Mouse (Mus musculus) myocyte (in vitro differentiated cells): ENCODE data around the gene Olfr1263. TPM values are rescaled to one million over a fixed set of nuclear protein-coding genes. Genes with fewer than 3 reads are reported as not detected.

Experiments used
- H3K27me3 ChIP-seq: one replicate; pipeline ENCODE4 v1.6.1; 2011; ENCODE audit not compliant: control insufficient read depth, insufficient read depth, insufficient read length
- H3K36me3 ChIP-seq: one replicate; pipeline ENCODE4 v1.6.1; 2011; ENCODE audit not compliant: control insufficient read depth, insufficient read depth
- H3K4me2 ChIP-seq: one replicate; pipeline ENCODE4 v1.6.1; 2011; ENCODE audit warnings: low read depth, control low read depth
- H3K4me3 ChIP-seq: one replicate; pipeline ENCODE4 v1.5.1; 2011; ENCODE audit warnings: mild to moderate bottlenecking, control low read depth, moderate library complexity
- H3K79me2 ChIP-seq: one replicate; pipeline ENCODE4 v1.6.1; 2011; ENCODE audit not compliant: control insufficient read depth, insufficient read depth
- H3ac ChIP-seq: one replicate; pipeline ENCODE4 v1.6.1; 2011; ENCODE audit not compliant: control insufficient read depth, insufficient read length
- CEBPB ChIP-seq: IDR thresholded peaks from 2 replicates; pipeline ENCODE4 v1.6.1; 2011; ENCODE audit warnings: mild to moderate bottlenecking, moderate library complexity; ENCODE audit not compliant: poor library complexity, insufficient read depth, severe bottlenecking
- E2F4 ChIP-seq: IDR thresholded peaks from one replicate; pipeline ENCODE4 v1.6.1; 2011; ENCODE audit warnings: mild to moderate bottlenecking, control low read depth, moderate library complexity; ENCODE audit not compliant: insufficient read depth
- MAX ChIP-seq: IDR thresholded peaks from one replicate; pipeline ENCODE4 v1.6.1; 2011; ENCODE audit warnings: low read depth, mild to moderate bottlenecking, control low read depth
- MYOD1 ChIP-seq, 3 experiments: IDR thresholded peaks; one replicate each; pipeline ENCODE4 v1.6.1; 2011; ENCODE audit warnings: control low read depth in 2 of 3, low read depth in 2 of 3, mild to moderate bottlenecking in 2 of 3, moderate library complexity in 1 of 3; ENCODE audit not compliant: insufficient read length in 2 of 3, control insufficient read depth in 1 of 3
- MYOG ChIP-seq, 3 experiments: IDR thresholded peaks; one replicate each; pipeline ENCODE4 v1.6.1; 2011; ENCODE audit warnings: control low read depth in 2 of 3, low read depth in 2 of 3, mild to moderate bottlenecking in 2 of 3; ENCODE audit not compliant: insufficient read length in 2 of 3, control insufficient read depth in 1 of 3, insufficient read depth in 1 of 3
- POLR2A ChIP-seq: IDR thresholded peaks from one replicate; pipeline ENCODE4 v1.6.1; 2011; ENCODE audit warnings: low read depth, mild to moderate bottlenecking, control low read depth, moderate library complexity; ENCODE audit not compliant: insufficient read length
- POLR2AphosphoS2 ChIP-seq: IDR thresholded peaks from one replicate; pipeline ENCODE4 v1.6.1; 2011; ENCODE audit warnings: low read depth, control low read depth; ENCODE audit not compliant: insufficient read length
- REST ChIP-seq: IDR thresholded peaks from one replicate; pipeline ENCODE4 v1.6.1; 2011; ENCODE audit warnings: mild to moderate bottlenecking, control low read depth, moderate library complexity; ENCODE audit not compliant: insufficient read depth, insufficient read length
- SRF ChIP-seq: IDR thresholded peaks from one replicate; pipeline ENCODE4 v1.6.1; 2011; ENCODE audit warnings: low read depth; ENCODE audit not compliant: control insufficient read depth, insufficient read length
- TCF12 ChIP-seq: IDR thresholded peaks from one replicate; pipeline ENCODE4 v1.6.1; 2011; ENCODE audit warnings: mild to moderate bottlenecking, control low read depth; ENCODE audit not compliant: poor library complexity, insufficient read depth, severe bottlenecking
- TCF3 ChIP-seq: IDR thresholded peaks from one replicate; pipeline ENCODE4 v1.6.1; 2011; ENCODE audit warnings: low read depth, control low read depth; ENCODE audit not compliant: insufficient read length
- USF1 ChIP-seq: IDR thresholded peaks from one replicate; pipeline ENCODE4 v1.6.1; 2011; ENCODE audit warnings: low read depth, mild to moderate bottlenecking, control low read depth, moderate library complexity
- polyA plus RNA-seq: library from polyadenylated mRNA; unstranded; fragments of >200 nt; fragmentation: generic; extraction: Trizol; gene quantifications from one replicate; pipeline ENCODE4 v1.2.1, GENCODE M21; 2012; ENCODE audit warnings: missing spikeins

The Olfr1263 gene
- 0.02 TPM for polyA plus RNA-seq

- Histone ChIP-seq H3K27me3 (no peaks in the 10 kb centered on the region), H3K36me3 (no peaks in the 10 kb centered on the region), H3K4me3 (no peak within 1 kb of the TSS), H3K4me2 (no peak within 1 kb of the TSS), H3K79me2 (no peaks in the 10 kb centered on the region), H3ac (no peak within 1 kb of the TSS)
- TF ChIP-seq USF1 (no peak), TCF3 (no peak), MYOG (IDR thresholded peaks at IDR 0.05; ENCODE audit: control insufficient read depth in 1 of 3, insufficient read depth in 1 of 3, insufficient read length in 2 of 3, low read depth in 2 of 3) (no peak)
Observed at GRCm38 (mm10) chr2:90011831-90012230, at the start of gene Olfr1263. TSS of gene Olfr1263 (plus strand) at chr2:90012131.

- H3K36me3 ChIP-seq: no peaks in the 10 kb centered on the region
- no peak within 1 kb of the TSS for H3K4me3 ChIP-seq
- H3K4me2 ChIP-seq: no peak within 1 kb of the TSS
- no peaks in the 10 kb centered on the region for H3K79me2 ChIP-seq
- H3K27me3 ChIP-seq: no peaks in the 10 kb centered on the region
- TF ChIP-seq POLR2AphosphoS2: no peak
- H3ac ChIP-seq: no peak within 1 kb of the TSS
Observed at GRCm38 (mm10) chr2:89974184-89974583, 37.7 kb upstream of the Olfr1263 start, which contains the start of gene Olfr1260. TSS of gene Olfr1260 (plus strand) at chr2:89974340.

- no peaks in the 10 kb centered on the region for H3K79me2 ChIP-seq
- H3K36me3 ChIP-seq: no peaks in the 10 kb centered on the region
- no peak overlapping the region for H3ac ChIP-seq
- no peaks in the 10 kb centered on the region for H3K27me3 ChIP-seq
- H3K4me2 ChIP-seq: no peak overlapping the region
- H3K4me3 ChIP-seq: no peak overlapping the region
- TF ChIP-seq MYOG (IDR thresholded peaks at IDR 0.05; ENCODE audit: control insufficient read depth in 1 of 3, insufficient read depth in 1 of 3, insufficient read length in 2 of 3, low read depth in 2 of 3): no peak
- no peak for TF ChIP-seq REST
- no peak for TF ChIP-seq MYOD1 (IDR thresholded peaks at IDR 0.05; ENCODE audit: control insufficient read depth in 1 of 3, insufficient read length in 2 of 3, low read depth in 2 of 3)
- TF ChIP-seq SRF: no peak
- no peak for TF ChIP-seq POLR2A
- TF ChIP-seq E2F4: no peak
- TF ChIP-seq MAX: no peak
- no peak for TF ChIP-seq CEBPB
- no peak for TF ChIP-seq TCF3
- no peak for TF ChIP-seq POLR2AphosphoS2
- no peak for TF ChIP-seq TCF12
- TF ChIP-seq USF1: no peak
Observed at GRCm38 (mm10) chr2:89977709-89978108, 34.2 kb upstream of the Olfr1263 start.

GRCm38 (mm10) chr2:89990921-89991320, 21.0 kb upstream of the Olfr1263 start, which contains the start of gene Olfr1261:
TSS of gene Olfr1261 (plus strand) at chr2:89991221.
- H3K79me2 ChIP-seq: no peaks in the 10 kb centered on the region
- no peaks in the 10 kb centered on the region for H3K27me3 ChIP-seq
- H3ac ChIP-seq: no peak within 1 kb of the TSS
- no peak within 1 kb of the TSS for H3K4me2 ChIP-seq
- no peak within 1 kb of the TSS for H3K4me3 ChIP-seq
- TF ChIP-seq POLR2A (no peak), POLR2AphosphoS2 (no peak), E2F4 (no peak), MYOG (IDR thresholded peaks at IDR 0.05; ENCODE audit: control insufficient read depth in 1 of 3, insufficient read depth in 1 of 3, insufficient read length in 2 of 3, low read depth in 2 of 3) (no peak), TCF3 (no peak), TCF12 (no peak), SRF (no peak), MAX (no peak), MYOD1 (IDR thresholded peaks at IDR 0.05; ENCODE audit: control insufficient read depth in 1 of 3, insufficient read length in 2 of 3, low read depth in 2 of 3) (no peak)
- H3K36me3 ChIP-seq: no peaks in the 10 kb centered on the region

GRCm38 (mm10) chr2:89999845-90000244, 12.1 kb upstream of the Olfr1263 start, which contains the start of gene Olfr1262:
TSS of gene Olfr1262 (plus strand) at chr2:90000145.
- no peak for TF ChIP-seq SRF
- no peak for TF ChIP-seq MYOD1 (IDR thresholded peaks at IDR 0.05; ENCODE audit: control insufficient read depth in 1 of 3, insufficient read length in 2 of 3, low read depth in 2 of 3)
- TF ChIP-seq E2F4: no peak
- no peak for TF ChIP-seq POLR2A
- no peak for TF ChIP-seq MYOG (IDR thresholded peaks at IDR 0.05; ENCODE audit: control insufficient read depth in 1 of 3, insufficient read depth in 1 of 3, insufficient read length in 2 of 3, low read depth in 2 of 3)
- no peak for TF ChIP-seq USF1
- TF ChIP-seq TCF3: no peak
- TF ChIP-seq POLR2AphosphoS2: no peak
- TF ChIP-seq MAX: no peak
- TF ChIP-seq REST: no peak
- no peak for TF ChIP-seq CEBPB
- no peak for TF ChIP-seq TCF12
- H3K79me2 ChIP-seq: no peaks in the 10 kb centered on the region
- H3K27me3 ChIP-seq: no peaks in the 10 kb centered on the region
- H3K4me2 ChIP-seq: no peak within 1 kb of the TSS
- H3K36me3 ChIP-seq: no peaks in the 10 kb centered on the region
- H3K4me3 ChIP-seq: no peak within 1 kb of the TSS
- no peak within 1 kb of the TSS for H3ac ChIP-seq
